Mouse (Mus musculus) intestine, postnatal 0 days (tissue): ENCODE results near the gene Gm20509. TPM values are rescaled to one million over a fixed set of nuclear protein-coding genes. Genes with fewer than 3 reads are reported as not detected.

ENCODE experiments used
- ATAC-seq: fragments of 200-750 bp; cut with Nextera tagmentation; 2 replicates; pipeline ENCODE4 v1.8.0; 2017; ENCODE audit warnings: mild to moderate bottlenecking, moderate TSS enrichment, moderate library complexity
- H3K27ac ChIP-seq: fragments of 300-500 bp; sonication (generic); 2 replicates; pipeline ENCODE4 v1.5.1; 2014; ENCODE audit warnings: mild to moderate bottlenecking, low read depth, low read length, moderate library complexity
- H3K27me3 ChIP-seq: fragments of 300-500 bp; sonication (generic); replicated peaks from 2 replicates; pipeline ENCODE4 v1.6.1; 2014; ENCODE audit warnings: low read length, mixed read lengths; ENCODE audit not compliant: control insufficient read depth, insufficient read depth
- H3K36me3 ChIP-seq: fragments of 300-500 bp; sonication (generic); 2 replicates; pipeline ENCODE4 v1.6.1; 2014; ENCODE audit warnings: mild to moderate bottlenecking, moderate library complexity; ENCODE audit not compliant: control insufficient read depth, insufficient read depth
- H3K4me1 ChIP-seq: fragments of 300-500 bp; sonication (generic); replicated peaks from 2 replicates; pipeline ENCODE4 v1.6.1; 2014; ENCODE audit warnings: antibody characterized with exemption, low read length, mixed read lengths; ENCODE audit not compliant: control insufficient read depth, insufficient read depth
- H3K4me2 ChIP-seq: fragments of 300-500 bp; sonication (generic); replicated peaks from 2 replicates; pipeline ENCODE4 v1.6.1; 2014; ENCODE audit warnings: low read depth, mild to moderate bottlenecking, moderate library complexity
- H3K4me3 ChIP-seq: fragments of 300-500 bp; sonication (generic); 2 replicates; pipeline ENCODE4 v1.5.1; 2014; ENCODE audit warnings: low read depth, low read length
- H3K9ac ChIP-seq: fragments of 300-500 bp; sonication (generic); 2 replicates; pipeline ENCODE4 v1.6.1; 2014; ENCODE audit warnings: mild to moderate bottlenecking, low read depth, low read length
- H3K9me3 ChIP-seq: fragments of 300-500 bp; sonication (generic); 2 replicates; pipeline ENCODE4 v1.6.1; 2016; ENCODE audit warnings: mixed run types; ENCODE audit not compliant: control insufficient read depth
- CTCF ChIP-seq: sonication (generic); IDR thresholded peaks from 2 replicates; pipeline ENCODE4 v1.5.1; 2016; ENCODE audit warnings: low read depth, mild to moderate bottlenecking, control low read depth, antibody characterized with exemption, moderate library complexity
- WGBS: fragments of 180-500 bp; shearing (Covaris S2); extraction: QIAGEN DNeasy Blood & Tissue Kit; methylation state at CpG from one replicate; pipeline ENCODE4 v1.1.7; 2014; 5-methylcytosine and 5-hydroxymethylcytosine counted together
- polyA plus RNA-seq: library from polyadenylated mRNA; unstranded; fragments of >200 nt; fragmentation: Nextera tagmentation; extraction: Ambion mirVana; gene quantifications from 2 replicates; pipeline ENCODE4 v1.2.1, GENCODE M21; 2015

Gene Gm20509
- polyA plus RNA-seq, 1 experiment from 2014 or later: not detected

- no peak overlapping the region for H3K27ac ChIP-seq
- TF ChIP-seq CTCF: no peak
- no peaks in the 10 kb centered on the region for H3K27me3 ChIP-seq
- ATAC-seq: no peak
- H3K36me3 ChIP-seq: no peaks in the 10 kb centered on the region
- no peak overlapping the region for H3K4me3 ChIP-seq
- H3K9ac ChIP-seq: no peak overlapping the region
- H3K4me2 ChIP-seq: no peak overlapping the region
- no peaks in the 10 kb centered on the region for H3K4me1 ChIP-seq
- no peaks in the 10 kb centered on the region for H3K9me3 ChIP-seq
- WGBS: 86% methylated on average over 8 of the region's 8 CpGs
Measured at GRCm38 (mm10) chr9:73082291-73083000, 19.8 kb upstream of the Gm20509 start.

DNA sequence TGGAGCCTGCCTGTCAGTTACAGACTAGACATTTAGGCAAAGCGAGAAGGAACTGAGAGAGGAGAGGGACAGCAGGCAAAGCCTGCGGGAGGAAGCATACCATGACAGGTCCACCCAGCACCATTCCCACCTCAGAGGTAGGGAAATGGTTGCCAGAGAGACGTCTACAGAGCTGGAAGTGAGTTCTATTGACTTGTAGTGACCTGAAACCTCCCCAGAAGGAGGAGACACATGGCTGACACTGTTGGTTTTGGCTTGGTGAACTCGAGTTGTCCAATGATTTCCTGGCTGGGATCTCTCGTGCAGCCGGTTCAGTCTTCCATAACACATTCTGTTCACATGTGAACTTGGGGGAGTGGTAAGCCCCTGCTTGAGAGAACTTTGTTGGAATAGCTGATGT is 18.3 kb upstream of the Gm20509 start:
- no peak for TF ChIP-seq CTCF
- 76% methylated on average over 6 of the region's 6 CpGs for WGBS
- no peak for ATAC-seq
- no peak overlapping the region for H3K4me2 ChIP-seq
- H3K4me1 ChIP-seq: no peaks in the 10 kb centered on the region
- H3K4me3 ChIP-seq: no peak overlapping the region
- H3K27me3 ChIP-seq: no peaks in the 10 kb centered on the region
- H3K27ac ChIP-seq: no peak overlapping the region
- H3K36me3 ChIP-seq: no peaks in the 10 kb centered on the region
- no peaks in the 10 kb centered on the region for H3K9me3 ChIP-seq
- H3K9ac ChIP-seq: no peak overlapping the region

GRCm38 (mm10) chr9:73085845-73086244 is 16.4 kb upstream of the Gm20509 start:
- no peaks in the 10 kb centered on the region for H3K9me3 ChIP-seq
- H3K27me3 ChIP-seq: no peaks in the 10 kb centered on the region
- H3K4me1 ChIP-seq: no peaks in the 10 kb centered on the region
- H3K27ac ChIP-seq: no peak overlapping the region
- H3K9ac ChIP-seq: no peak overlapping the region
- no peaks in the 10 kb centered on the region for H3K36me3 ChIP-seq
- no peak overlapping the region for H3K4me3 ChIP-seq
- no peak for TF ChIP-seq CTCF
- H3K4me2 ChIP-seq: no peak overlapping the region
- WGBS: 56% methylated on average over 6 of the region's 6 CpGs
- no peak for ATAC-seq

DNA sequence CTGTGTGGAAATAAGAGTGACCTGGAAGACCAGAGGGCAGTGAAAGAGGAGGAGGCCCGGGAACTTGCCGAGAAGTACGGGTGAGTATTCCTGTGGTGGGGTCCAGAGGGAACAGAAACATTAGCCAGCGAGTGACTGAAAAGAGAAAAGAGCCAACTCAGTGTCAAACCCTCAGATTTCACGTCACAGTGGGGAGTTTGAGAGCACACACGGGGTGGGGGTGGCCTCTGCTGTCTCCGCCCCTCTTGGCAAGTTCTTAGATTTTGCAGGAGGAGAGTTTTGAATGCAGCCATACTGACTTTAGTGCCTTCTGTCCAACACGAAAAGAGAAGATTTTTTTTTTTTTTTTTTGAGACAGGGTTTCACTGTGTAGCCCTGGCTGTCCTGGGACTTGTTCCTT is 15.1 kb upstream of the Gm20509 start:
- Histone ChIP-seq H3K27ac (no peak overlapping the region), H3K36me3 (no peaks in the 10 kb centered on the region), H3K27me3 (no peaks in the 10 kb centered on the region), H3K9me3 (no peaks in the 10 kb centered on the region), H3K4me2 (no peak overlapping the region), H3K9ac (no peak overlapping the region), H3K4me3 (no peak overlapping the region), H3K4me1 (no peaks in the 10 kb centered on the region)
- no peak for ATAC-seq
- no peak for TF ChIP-seq CTCF
- WGBS: 59% methylated on average over 8 of the region's 8 CpGs

GRCm38 (mm10) chr9:73087581-73087980 is 14.7 kb upstream of the Gm20509 start:
- H3K27ac ChIP-seq: no peak overlapping the region
- no peak overlapping the region for H3K9ac ChIP-seq
- WGBS: 77% methylated on average over 5 of the region's 5 CpGs
- no peaks in the 10 kb centered on the region for H3K4me1 ChIP-seq
- no peaks in the 10 kb centered on the region for H3K27me3 ChIP-seq
- no peaks in the 10 kb centered on the region for H3K36me3 ChIP-seq
- no peak overlapping the region for H3K4me3 ChIP-seq
- TF ChIP-seq CTCF: no peak
- ATAC-seq: no peak
- no peak overlapping the region for H3K4me2 ChIP-seq
- H3K9me3 ChIP-seq: no peaks in the 10 kb centered on the region

- Histone ChIP-seq H3K9me3 (no peaks in the 10 kb centered on the region), H3K4me2 (no peak overlapping the region; the same call in 1 of the 2 replicates), H3K4me1 (no peaks in the 10 kb centered on the region), H3K27ac (no peak overlapping the region), H3K4me3 (no peak overlapping the region), H3K27me3 (no peaks in the 10 kb centered on the region), H3K9ac (no peak overlapping the region), H3K36me3 (no peaks in the 10 kb centered on the region)
- ATAC-seq: peak; percentile 59
- 45% methylated on average over 16 of the region's 16 CpGs for WGBS
- TF ChIP-seq CTCF: no peak
Measured at GRCm38 (mm10) chr9:73089222-73089920, 12.9 kb upstream of the Gm20509 start.
